Mouse (Mus musculus) midbrain, embryonic 10.5 days (tissue): ENCODE data around the gene Zfp784. TPM values are rescaled to one million over a fixed set of nuclear protein-coding genes. Genes with fewer than 3 reads are reported as not detected.
"Not testable (repeated sequence)": the region's sequence is repeated elsewhere in the genome, so short reads cannot be mapped to it uniquely, and the experiment has no call there.

ENCODE experiments used
- DNase-seq: peaks from one replicate; pipeline ENCODE4 v3.0.0-alpha.2; 2017; ENCODE audit warnings: low spot score
- H3K27ac ChIP-seq: fragments of 300-500 bp; sonication (generic); replicated peaks from 2 replicates; pipeline ENCODE4 v1.5.1; 2016; ENCODE audit warnings: mild to moderate bottlenecking
- H3K27me3 ChIP-seq: fragments of 300-500 bp; sonication (generic); 2 replicates; pipeline ENCODE4 v1.6.1; 2016; ENCODE audit warnings: low read depth, mild to moderate bottlenecking; ENCODE audit not compliant: poor library complexity, severe bottlenecking
- H3K36me3 ChIP-seq: fragments of 300-500 bp; sonication (generic); 2 replicates; pipeline ENCODE4 v1.6.1; 2016; ENCODE audit warnings: mild to moderate bottlenecking, moderate library complexity
- H3K4me1 ChIP-seq: fragments of 300-500 bp; sonication (generic); 2 replicates; pipeline ENCODE4 v1.6.1; 2016
- H3K4me3 ChIP-seq: fragments of 300-500 bp; sonication (generic); 2 replicates; pipeline ENCODE4 v1.5.1; 2016; ENCODE audit warnings: mild to moderate bottlenecking, moderate library complexity
- H3K9me3 ChIP-seq: fragments of 300-500 bp; sonication (generic); replicated peaks from 2 replicates; pipeline ENCODE4 v1.6.1; 2016; ENCODE audit warnings: mild to moderate bottlenecking
- WGBS: fragments of 180-500 bp; shearing (Covaris S2); methylation state at CpG from one replicate; pipeline ENCODE4 v1.1.7; 2016; 5-methylcytosine and 5-hydroxymethylcytosine counted together
- polyA plus RNA-seq: library from polyadenylated mRNA; unstranded; fragments of >200 nt; fragmentation: Nextera tagmentation; extraction: Ambion mirVana; gene quantifications from 2 replicates; pipeline ENCODE4 v1.2.1, GENCODE M21; 2016

The Zfp784 gene
- polyA plus RNA-seq, 1 experiment from 2014 or later = 2.8 TPM

DNA sequence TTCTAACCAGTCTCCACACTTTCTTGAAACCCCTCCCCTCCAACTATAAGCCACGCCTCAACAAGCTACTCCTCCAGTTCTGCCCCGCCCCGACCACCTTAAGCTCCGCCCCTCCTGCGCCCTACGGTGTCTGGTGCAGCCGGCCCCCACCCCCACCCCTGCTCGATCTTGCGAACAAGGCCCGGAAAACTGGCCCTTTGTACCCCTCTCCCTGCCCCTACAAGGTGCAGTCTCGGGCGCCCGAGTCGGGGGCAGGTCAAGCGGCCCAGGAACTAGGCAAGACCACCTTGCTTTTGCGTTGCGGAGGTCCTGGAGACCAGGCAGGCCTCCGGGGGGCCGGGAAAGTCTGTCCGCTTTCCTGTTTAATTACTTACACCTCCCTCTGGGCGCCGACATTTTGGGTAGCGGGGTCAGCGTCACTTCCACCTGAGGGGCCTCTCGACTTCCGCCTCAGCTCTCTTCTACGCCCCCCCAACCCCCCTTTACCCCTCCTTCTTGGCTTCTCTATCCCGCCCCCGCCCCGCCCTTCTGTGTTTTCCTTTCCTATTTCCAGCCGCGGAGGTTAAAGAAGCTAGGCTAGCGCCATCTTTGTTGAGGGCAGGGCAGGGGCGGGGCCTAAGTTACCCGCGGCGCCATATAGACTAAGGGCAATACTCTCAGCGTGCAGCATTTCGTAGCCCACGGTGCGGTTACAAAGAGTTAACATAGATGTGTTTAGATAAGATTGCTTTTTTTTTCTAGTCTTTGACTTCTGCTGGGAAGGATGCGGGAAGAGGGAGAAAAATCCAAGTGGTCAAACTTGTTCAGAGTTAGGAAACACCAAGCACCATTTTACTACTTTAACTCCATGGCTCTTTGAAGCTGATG lies 23.8 kb downstream of the Zfp784 start, which contains the start of the genes Zfp524 and Fiz1:
Zfp524 (plus strand) TSS at position 165 of the 867 bp plus-strand sequence.
Fiz1 (minus strand) TSS at position 447 of the 867 bp plus-strand sequence.
- under 1% methylated on average over 42 of the region's 42 CpGs for WGBS
- H3K4me3 ChIP-seq = peak within 1 kb of the TSS; percentile 77
- H3K36me3 ChIP-seq = peaks cover 51% of the 10 kb centered on the region
- H3K4me1 ChIP-seq = peaks cover 19% of the 10 kb centered on the region
- H3K27me3 ChIP-seq = no peaks in the 10 kb centered on the region
- H3K27ac ChIP-seq = peak within 1 kb of the TSS; percentile 99
- peak; percentile 97 for DNase-seq
- H3K9me3 ChIP-seq = no peaks in the 10 kb centered on the region

GRCm38 (mm10) chr7:5012681-5013513 lies 25.3 kb downstream of the Zfp784 start:
- Histone ChIP-seq H3K27me3 (no peaks in the 10 kb centered on the region), H3K4me3 (peak overlapping the region; percentile 77), H3K27ac (no peak overlapping the region), H3K4me1 (peaks cover 15% of the 10 kb centered on the region), H3K36me3 (peaks cover 65% of the 10 kb centered on the region), H3K9me3 (peaks cover 10% of the 10 kb centered on the region)
- 90% methylated on average over 27 of the region's 27 CpGs for WGBS
- DNase-seq = no peak

DNA sequence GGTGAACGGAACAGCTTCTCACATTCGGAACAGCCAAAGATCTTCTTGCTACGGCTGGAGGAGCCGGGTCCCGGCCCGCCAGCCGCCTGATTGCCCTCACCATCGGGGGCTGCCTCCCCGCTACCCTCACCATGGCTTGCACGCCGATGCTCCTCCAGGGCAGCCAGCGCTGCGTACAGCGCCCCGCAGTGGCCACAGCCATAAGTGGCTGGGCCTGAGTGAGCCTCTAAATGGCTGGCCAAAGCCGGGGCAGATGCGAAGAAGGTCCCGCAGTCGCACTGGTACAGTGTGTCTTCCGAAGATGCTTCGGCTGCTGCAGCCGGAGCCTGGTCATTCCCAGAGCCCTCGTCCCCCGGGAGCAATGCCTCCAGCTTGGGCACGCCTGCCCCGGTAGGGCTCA lies 30.0 kb downstream of the Zfp784 start:
- Histone ChIP-seq H3K27me3 (no peaks in the 10 kb centered on the region), H3K36me3 (peaks cover 75% of the 10 kb centered on the region), H3K9me3 (peaks cover 19% of the 10 kb centered on the region), H3K4me3 (0 out of 2 replicates have a peak overlapping the region, but pooled peaks have one; percentile 11), H3K27ac (no peak overlapping the region), H3K4me1 (peaks cover 2% of the 10 kb centered on the region)
- WGBS = 95% methylated on average over 26 of the region's 26 CpGs
- DNase-seq = no peak

DNA sequence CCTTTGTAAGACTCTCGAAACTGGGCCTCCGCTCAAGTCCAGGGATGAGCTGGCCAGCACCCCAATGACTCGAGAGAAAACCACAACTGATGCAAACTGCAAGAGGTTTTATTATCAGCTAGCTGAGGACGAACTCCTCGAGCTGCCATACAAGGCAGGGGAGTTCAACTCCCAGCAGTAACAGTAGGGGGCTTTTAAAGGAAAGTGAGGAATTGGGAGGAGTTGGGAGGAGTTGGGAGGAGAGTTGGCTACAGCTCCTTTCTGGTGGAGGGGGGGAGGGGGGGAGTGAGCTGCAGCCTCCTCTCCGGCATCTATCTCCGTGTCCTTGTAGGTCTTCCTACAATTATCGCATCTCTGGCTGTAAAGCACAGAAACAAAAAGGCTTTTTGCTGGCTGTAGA lies 35.4 kb downstream of the Zfp784 start:
- Histone ChIP-seq H3K9me3 (peaks cover 21% of the 10 kb centered on the region), H3K36me3 (peaks cover 22% of the 10 kb centered on the region)
- not testable (repeated sequence) for DNase-seq, H3K27ac ChIP-seq, H3K4me3 ChIP-seq, H3K27me3 ChIP-seq, H3K4me1 ChIP-seq
- 77% methylated on average over 8 of the region's 8 CpGs for WGBS

- Histone ChIP-seq H3K4me1 (peaks cover 19% of the 10 kb centered on the region), H3K27ac (no peak overlapping the region), H3K4me3 (no peak overlapping the region), H3K27me3 (peaks cover 5% of the 10 kb centered on the region), H3K36me3 (no peaks in the 10 kb centered on the region), H3K9me3 (peaks cover 21% of the 10 kb centered on the region)
- no peak for DNase-seq
- 69% methylated on average over 2 of the region's 2 CpGs for WGBS
These were observed 38.4 kb downstream of the Zfp784 start for GRCm38 (mm10) chr7:4999876-5000275.

DNA sequence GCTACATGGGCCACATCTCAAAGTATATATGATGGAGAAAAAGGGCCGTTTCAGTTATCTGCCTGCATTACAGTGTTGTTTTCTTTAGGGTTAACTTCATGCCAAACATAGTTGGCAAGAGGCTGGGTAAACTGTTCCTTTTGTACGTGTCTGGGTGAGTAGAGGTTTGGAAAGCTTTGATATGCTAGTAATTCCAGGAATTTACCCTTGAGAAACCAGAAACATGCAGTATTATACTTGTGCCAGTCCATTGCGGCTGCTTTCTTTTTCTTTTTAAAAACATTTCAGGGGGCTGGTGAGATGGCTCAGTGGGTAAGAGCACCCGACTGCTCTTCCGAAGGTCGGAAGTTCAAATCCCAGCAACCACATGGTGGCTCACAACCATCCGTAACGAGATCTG lies 41.3 kb downstream of the Zfp784 start:
- Histone ChIP-seq H3K27me3 (peaks cover 33% of the 10 kb centered on the region), H3K4me3 (peak overlapping the region; percentile 78), H3K9me3 (peaks cover 25% of the 10 kb centered on the region), H3K4me1 (peaks cover 42% of the 10 kb centered on the region), H3K36me3 (peaks cover 28% of the 10 kb centered on the region), H3K27ac (no peak overlapping the region)
- 78% methylated on average over 8 of the region's 8 CpGs for WGBS
- DNase-seq = no peak

DNA sequence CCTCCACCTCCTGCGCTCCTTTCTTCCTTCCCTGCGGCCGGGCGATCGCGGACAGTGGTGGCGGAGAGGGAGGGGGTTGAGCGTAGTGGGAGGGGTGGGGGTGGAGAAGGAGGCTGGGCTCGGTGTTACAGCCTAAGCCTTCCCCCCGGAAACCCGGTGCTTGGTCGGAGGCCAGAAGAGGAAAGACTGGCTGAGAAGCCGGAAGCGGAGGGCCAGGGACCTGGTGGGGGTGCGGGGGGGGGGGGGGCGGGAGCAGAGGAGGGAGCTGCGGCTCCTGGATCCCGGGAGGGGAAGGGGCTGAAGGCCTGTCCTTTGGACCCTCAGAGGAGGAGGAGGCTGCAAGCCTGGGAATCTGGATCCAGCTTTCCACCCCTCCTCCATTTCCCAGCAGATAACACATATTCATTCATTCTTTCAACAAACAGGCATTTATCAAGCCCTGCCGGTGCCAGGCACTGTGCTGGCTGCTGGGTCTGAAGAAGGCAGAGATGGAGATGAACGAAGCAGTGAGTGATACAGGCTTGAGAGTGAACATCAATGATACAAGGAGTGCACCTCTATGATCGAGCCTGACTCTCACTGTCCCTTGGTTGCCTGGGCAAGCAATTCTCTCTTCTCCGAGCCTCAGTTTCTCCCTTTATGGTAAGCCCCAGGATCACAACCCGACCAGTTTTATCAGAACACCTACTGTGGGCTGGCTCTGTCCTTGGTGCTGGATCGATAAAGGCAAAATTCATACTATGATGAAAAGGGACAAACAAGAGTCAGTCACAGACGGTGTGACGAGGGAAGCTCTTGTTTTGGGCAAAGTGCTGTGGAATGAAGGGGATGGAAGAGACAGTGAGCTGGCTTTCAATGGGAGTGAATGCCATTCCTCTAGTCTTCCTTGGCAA lies 42.0 kb downstream of the Zfp784 start, which contains the start of gene Zfp579:
Zfp579 (minus strand) TSS at position 156 of the 893 bp plus-strand sequence.
- Histone ChIP-seq H3K36me3 (peaks cover 35% of the 10 kb centered on the region), H3K9me3 (peaks cover 26% of the 10 kb centered on the region), H3K27me3 (peaks cover 33% of the 10 kb centered on the region), H3K4me3 (peak within 1 kb of the TSS; percentile 78), H3K4me1 (peaks cover 42% of the 10 kb centered on the region), H3K27ac (peak within 1 kb of the TSS; percentile 90)
- DNase-seq = peak; percentile 94
- WGBS = 7% methylated on average over 20 of the region's 26 CpGs

- H3K27ac ChIP-seq = peak overlapping the region; percentile 90
- peaks cover 33% of the 10 kb centered on the region for H3K27me3 ChIP-seq
- H3K4me1 ChIP-seq = peaks cover 42% of the 10 kb centered on the region
- H3K9me3 ChIP-seq = peaks cover 34% of the 10 kb centered on the region
- H3K4me3 ChIP-seq = peak overlapping the region; percentile 78
- H3K36me3 ChIP-seq = peaks cover 42% of the 10 kb centered on the region
- no peak for DNase-seq
- WGBS = 7% methylated on average over 19 of the region's 19 CpGs
These were observed 42.8 kb downstream of the Zfp784 start for GRCm38 (mm10) chr7:4995268-4996002.

- Histone ChIP-seq H3K36me3 (peaks cover 42% of the 10 kb centered on the region), H3K27me3 (peaks cover 33% of the 10 kb centered on the region), H3K4me3 (peak overlapping the region; percentile 78), H3K4me1 (peaks cover 42% of the 10 kb centered on the region), H3K9me3 (peaks cover 34% of the 10 kb centered on the region), H3K27ac (no peak overlapping the region; the same call in 1 of the 2 replicates)
- WGBS = 48% methylated on average over 59 of the region's 59 CpGs
- peak; percentile 40 for DNase-seq
These were observed 44.1 kb downstream of the Zfp784 start for GRCm38 (mm10) chr7:4993999-4994788.

GRCm38 (mm10) chr7:4993347-4993998 lies 44.8 kb downstream of the Zfp784 start:
- H3K36me3 ChIP-seq = peaks cover 42% of the 10 kb centered on the region

More at GRCm38 (mm10) chr7:4993347-4993998, 44.8 kb downstream of the Zfp784 start:
- 25% methylated on average over 55 of the region's 55 CpGs for WGBS
- H3K9me3 ChIP-seq = peaks cover 34% of the 10 kb centered on the region
- peak overlapping the region; percentile 78 for H3K4me3 ChIP-seq
- H3K4me1 ChIP-seq = peaks cover 42% of the 10 kb centered on the region
- H3K27me3 ChIP-seq = peaks cover 33% of the 10 kb centered on the region
- DNase-seq = no peak
- no peak overlapping the region; the same call in 1 of the 2 replicates for H3K27ac ChIP-seq
